In genomic region chr1:73855306-73855705, GRCm38 (mm10) we compare ENCODE assay signal across 23 mouse cellular contexts.
DNase-seq lines count a peak whose midpoint lies in the region; ATAC-seq and TF ChIP-seq lines count a peak whose summit lies in the region.
"Had no signal": no experiment of that assay in that cellular context is flagged by ENCODE, and none has a peak within 500 bp of the region (broad histone marks: within the 10 kb centered on the region; RNA-seq: fewer than 3 reads in every experiment).

No protein-coding gene starts in this region.

- H3K27me3 ChIP-seq in kidney, embryonic 16.5 days (ENCODE audit: insufficient read depth, low read length): no peaks in the 10 kb centered on the region
- H3K27me3 ChIP-seq in kidney, embryonic 15.5 days: no peaks in the 10 kb centered on the region
- H3K27me3 ChIP-seq in liver, adult 2 months (ENCODE audit: control insufficient read depth, insufficient read depth, low read length): no peaks in the 10 kb centered on the region
- H3K27me3 ChIP-seq in liver, postnatal 0 days (ENCODE audit: insufficient read depth, low read length): no peaks in the 10 kb centered on the region
- H3K27me3 ChIP-seq: embryonic facial prominence, embryonic 12.5 days; forebrain, embryonic 13.5 days; forebrain, embryonic 15.5 days; Patski had no signal

- no peaks in the 10 kb centered on the region for H3K4me1 ChIP-seq in kidney, embryonic 16.5 days (ENCODE audit: insufficient read depth, low read length)
- peaks cover 9% of the 10 kb centered on the region for H3K4me1 ChIP-seq in kidney, embryonic 15.5 days
- H3K4me1 ChIP-seq in liver, adult 2 months (ENCODE audit: control insufficient read depth, insufficient read depth, low read length): peaks cover 2% of the 10 kb centered on the region; the same call in 1 of the 2 replicates
- no peaks in the 10 kb centered on the region; the same call in 1 of the 2 replicates for H3K4me1 ChIP-seq in liver, postnatal 0 days (ENCODE audit: insufficient read depth)
- H3K4me1 ChIP-seq: embryonic facial prominence, embryonic 12.5 days had no signal

- no peak overlapping the region for H3K9ac ChIP-seq in kidney, embryonic 16.5 days (replicated peaks; ENCODE audit: low read length)
- H3K9ac ChIP-seq in kidney, embryonic 15.5 days: no peak overlapping the region
- no peak overlapping the region for H3K9ac ChIP-seq in liver, adult 2 months (ENCODE audit: low read depth, low read length)
- H3K9ac ChIP-seq in liver, postnatal 0 days (replicated peaks): no peak overlapping the region
- H3K9ac ChIP-seq: embryonic facial prominence, embryonic 12.5 days; forebrain, embryonic 13.5 days; forebrain, embryonic 15.5 days had no signal

- TF ChIP-seq POLR2A in liver, adult 2 months (IDR thresholded peaks at IDR 0.05; ENCODE audit: extremely low read depth, insufficient read depth, low read length): no peak

- DNase-seq in kidney, adult 11 months: peak; percentile 29
- peak; percentile 55 for DNase-seq in kidney, adult 9 months
- DNase-seq in liver, adult 2 months (ENCODE audit: extremely low read depth, low read depth, low spot score): peak; percentile 28
- DNase-seq in liver, postnatal 0 days: no peak
- DNase-seq: adrenal gland, adult 8-10 months; adrenal gland, postnatal 14 days; adrenal gland, postnatal 36 days; B cell, adult 2 months; cerebellum, adult 11-12 months; cerebellum, adult 2 months; cerebellum, adult 9-10 months; cerebellum, postnatal 10 days; cerebellum, postnatal 25 days had no signal

- no peak overlapping the region for H3K4me3 ChIP-seq in kidney, embryonic 16.5 days (ENCODE audit: low read length)
- no peak overlapping the region for H3K4me3 ChIP-seq in kidney, embryonic 15.5 days (replicated peaks)
- H3K4me3 ChIP-seq in liver, adult 2 months (ENCODE audit: insufficient read depth, low read depth, low read length): no peak overlapping the region
- H3K4me3 ChIP-seq in liver, postnatal 0 days (ENCODE audit: low read depth, low read length): no peak overlapping the region
- H3K4me3 ChIP-seq: embryonic facial prominence, embryonic 10.5 days; embryonic facial prominence, embryonic 12.5 days; forebrain, embryonic 13.5 days; forebrain, embryonic 15.5 days had no signal

- WGBS in kidney, embryonic 16.5 days: 92% methylated on average over 4 of the region's 4 CpGs
- WGBS in kidney, embryonic 15.5 days: 92% methylated on average over 4 of the region's 4 CpGs
- 57% methylated on average over 4 of the region's 4 CpGs for WGBS in liver, adult 2 months
- 76% methylated on average over 4 of the region's 4 CpGs for WGBS in liver, postnatal 0 days (ENCODE audit: insufficient replicate concordance)

- no peaks in the 10 kb centered on the region for H3K36me3 ChIP-seq in kidney, embryonic 16.5 days (ENCODE audit: insufficient read depth, low read length)
- no peaks in the 10 kb centered on the region for H3K36me3 ChIP-seq in kidney, embryonic 15.5 days
- no peaks in the 10 kb centered on the region for H3K36me3 ChIP-seq in liver, adult 2 months (ENCODE audit: control insufficient read depth, insufficient read depth, low read length)
- H3K36me3 ChIP-seq in liver, postnatal 0 days (replicated peaks; ENCODE audit: insufficient read depth, low read length): no peaks in the 10 kb centered on the region
- H3K36me3 ChIP-seq: embryonic facial prominence, embryonic 10.5 days; embryonic facial prominence, embryonic 12.5 days; forebrain, embryonic 15.5 days; G1E had no signal

- TF ChIP-seq EP300 in liver, postnatal 0 days (IDR thresholded peaks at IDR 0.05; ENCODE audit: low read depth): no peak

- no peak for TF ChIP-seq CTCF in liver, adult 2 months (IDR thresholded peaks at IDR 0.05; ENCODE audit: low read depth, low read length)
- no peak for TF ChIP-seq CTCF in liver, postnatal 0 days (IDR thresholded peaks at IDR 0.05; ENCODE audit: low read depth)

- H3K4me2 ChIP-seq in kidney, embryonic 16.5 days (replicated peaks; ENCODE audit: low read depth, low read length): no peak overlapping the region
- H3K4me2 ChIP-seq in kidney, embryonic 15.5 days: no peak overlapping the region
- no peak overlapping the region for H3K4me2 ChIP-seq in liver, postnatal 0 days (ENCODE audit: low read depth, low read length)
- H3K4me2 ChIP-seq: embryonic facial prominence, embryonic 12.5 days; forebrain, embryonic 13.5 days; forebrain, embryonic 15.5 days had no signal

- no peaks in the 10 kb centered on the region for H3K79me2 ChIP-seq in liver, adult 2 months (ENCODE audit: control insufficient read depth, insufficient read depth, low read length)

- no peak for ATAC-seq in kidney, embryonic 16.5 days (ENCODE audit: low FRiP score, low TSS enrichment)
- ATAC-seq in kidney, embryonic 15.5 days (replicated peaks; ENCODE audit: low FRiP score): no peak
- no peak for ATAC-seq in liver, postnatal 0 days
- ATAC-seq: activated CD4-positive, CD25-positive, alpha-beta regulatory T cell, adult 4 months; CD4-positive, CD25-positive, alpha-beta regulatory T cell, adult 4 months; forebrain, embryonic 13.5 days; forebrain, embryonic 15.5 days; Patski had no signal

- no peaks in the 10 kb centered on the region for H3K9me3 ChIP-seq in kidney, embryonic 16.5 days (ENCODE audit: low read length)
- H3K9me3 ChIP-seq in kidney, embryonic 15.5 days (replicated peaks): no peaks in the 10 kb centered on the region
- no peaks in the 10 kb centered on the region for H3K9me3 ChIP-seq in liver, postnatal 0 days (ENCODE audit: low read length)
- H3K9me3 ChIP-seq: embryonic facial prominence, embryonic 10.5 days; embryonic facial prominence, embryonic 12.5 days; forebrain, embryonic 13.5 days; forebrain, embryonic 15.5 days; G1E had no signal

- no peak overlapping the region for H3K27ac ChIP-seq in kidney, embryonic 16.5 days (ENCODE audit: low read length)
- H3K27ac ChIP-seq in kidney, embryonic 15.5 days: no peak overlapping the region
- no peak overlapping the region for H3K27ac ChIP-seq in liver, adult 2 months (replicated peaks; ENCODE audit: insufficient read depth, low read depth, low read length)
- no peak overlapping the region for H3K27ac ChIP-seq in liver, postnatal 0 days (ENCODE audit: low read depth)
- H3K27ac ChIP-seq: embryonic facial prominence, embryonic 10.5 days; embryonic facial prominence, embryonic 12.5 days; forebrain, embryonic 13.5 days; forebrain, embryonic 15.5 days had no signal
